Mouse (Mus musculus): ENCODE data around the gene Zfp1.

Gene Zfp1

GRCm38 (mm10) chr8:111678111-111678510 lies 34.9 kb downstream of the Zfp1 start:
- DNase-seq: peak; percentile 77

GRCm38 (mm10) chr8:111678848-111679247 lies 35.6 kb downstream of the Zfp1 start:
- no peak for DNase-seq

GRCm38 (mm10) chr8:111680423-111681028 lies 37.3 kb downstream of the Zfp1 start:
- peak; percentile 37 for DNase-seq

GRCm38 (mm10) chr8:111681153-111681552 lies 38.0 kb downstream of the Zfp1 start:
- DNase-seq: no peak

GRCm38 (mm10) chr8:111682521-111682920 lies 39.3 kb downstream of the Zfp1 start:
- DNase-seq: no peak

GRCm38 (mm10) chr8:111686881-111687280 lies 43.7 kb downstream of the Zfp1 start:
- no peak for DNase-seq

- DNase-seq: no peak
These were observed 47.8 kb downstream of the Zfp1 start, which contains the start of gene Ctrb1 for GRCm38 (mm10) chr8:111690960-111691445. Ctrb1 (minus strand) TSS chr8:111691010.

- DNase-seq: peak; percentile 32
These were observed 50.1 kb downstream of the Zfp1 start for GRCm38 (mm10) chr8:111693261-111693741.

GRCm38 (mm10) chr8:111695441-111695840 lies 52.2 kb downstream of the Zfp1 start:
- no peak for DNase-seq

GRCm38 (mm10) chr8:111697655-111698054 lies 54.5 kb downstream of the Zfp1 start:
- no peak for DNase-seq

GRCm38 (mm10) chr8:111699035-111699434 lies 55.8 kb downstream of the Zfp1 start:
- no peak for DNase-seq

- no peak for DNase-seq
These were observed 57.0 kb downstream of the Zfp1 start for GRCm38 (mm10) chr8:111700201-111700600.

GRCm38 (mm10) chr8:111700740-111701139 lies 57.5 kb downstream of the Zfp1 start:
- no peak for DNase-seq

GRCm38 (mm10) chr8:111701380-111701779 lies 58.2 kb downstream of the Zfp1 start:
- DNase-seq: no peak

GRCm38 (mm10) chr8:111704585-111704984 lies 61.4 kb downstream of the Zfp1 start:
- no peak for DNase-seq

GRCm38 (mm10) chr8:111705222-111705621 lies 62.0 kb downstream of the Zfp1 start:
- no peak for DNase-seq

- DNase-seq: no peak
These were observed 62.5 kb downstream of the Zfp1 start for GRCm38 (mm10) chr8:111705699-111706098.

- DNase-seq: no peak
These were observed 65.1 kb downstream of the Zfp1 start for GRCm38 (mm10) chr8:111708265-111708664.

- no peak for DNase-seq
These were observed 66.0 kb downstream of the Zfp1 start for GRCm38 (mm10) chr8:111709223-111709622.

- no peak for DNase-seq
These were observed 67.7 kb downstream of the Zfp1 start for GRCm38 (mm10) chr8:111710777-111711485.

GRCm38 (mm10) chr8:111712135-111712534 lies 68.9 kb downstream of the Zfp1 start:
- no peak for DNase-seq

- DNase-seq: peak; percentile 64
These were observed 69.4 kb downstream of the Zfp1 start for GRCm38 (mm10) chr8:111712588-111712987.

- DNase-seq: no peak
These were observed 70.1 kb downstream of the Zfp1 start for GRCm38 (mm10) chr8:111713291-111713690.

GRCm38 (mm10) chr8:111713817-111714216 lies 70.6 kb downstream of the Zfp1 start:
- no peak for DNase-seq

Data from embryo, embryonic 11 days (tissue).